Mouse (Mus musculus): ENCODE data around the gene Bcas3.

Bcas3 gene

GRCm38 (mm10) chr11:85792534-85793215, 439.7 kb downstream of the Bcas3 start:
- no peak for DNase-seq (ENCODE audit: low read depth, low spot score)

GRCm38 (mm10) chr11:85799456-85799855, 446.5 kb downstream of the Bcas3 start:
- no peak for DNase-seq (ENCODE audit: low read depth, low spot score)

GRCm38 (mm10) chr11:85799856-85800255, 446.9 kb downstream of the Bcas3 start:
- DNase-seq (ENCODE audit: low read depth, low spot score): no peak

GRCm38 (mm10) chr11:85800380-85800779, 447.4 kb downstream of the Bcas3 start:
- no peak for DNase-seq (ENCODE audit: low read depth, low spot score)

GRCm38 (mm10) chr11:85804048-85804447, 451.1 kb downstream of the Bcas3 start:
- DNase-seq (ENCODE audit: low read depth, low spot score): no peak

GRCm38 (mm10) chr11:85805779-85806178, 452.8 kb downstream of the Bcas3 start:
- DNase-seq (ENCODE audit: low read depth, low spot score): no peak

- no peak for DNase-seq (ENCODE audit: low read depth, low spot score)
These were observed 454.4 kb downstream of the Bcas3 start for GRCm38 (mm10) chr11:85807353-85807752.

- no peak for DNase-seq (ENCODE audit: low read depth, low spot score)
These were observed 458.3 kb downstream of the Bcas3 start for GRCm38 (mm10) chr11:85811229-85811628.

- DNase-seq (ENCODE audit: low read depth, low spot score): no peak
These were observed 458.7 kb downstream of the Bcas3 start for GRCm38 (mm10) chr11:85811676-85812075.

- no peak for DNase-seq (ENCODE audit: low read depth, low spot score)
These were observed 459.4 kb downstream of the Bcas3 start for GRCm38 (mm10) chr11:85812201-85812966.

GRCm38 (mm10) chr11:85814678-85815077, 461.7 kb downstream of the Bcas3 start:
- no peak for DNase-seq (ENCODE audit: low read depth, low spot score)

GRCm38 (mm10) chr11:85816471-85816870, 463.5 kb downstream of the Bcas3 start:
- DNase-seq (ENCODE audit: low read depth, low spot score): no peak

GRCm38 (mm10) chr11:85818401-85818800, 465.4 kb downstream of the Bcas3 start:
- DNase-seq (ENCODE audit: low read depth, low spot score): no peak

GRCm38 (mm10) chr11:85820959-85821358, 468.0 kb downstream of the Bcas3 start:
- DNase-seq (ENCODE audit: low read depth, low spot score): no peak

GRCm38 (mm10) chr11:85821659-85822058, 468.7 kb downstream of the Bcas3 start:
- DNase-seq (ENCODE audit: low read depth, low spot score): no peak

- no peak for DNase-seq (ENCODE audit: low read depth, low spot score)
These were observed 470.2 kb downstream of the Bcas3 start for GRCm38 (mm10) chr11:85823181-85823580.

GRCm38 (mm10) chr11:85823794-85824193, 470.8 kb downstream of the Bcas3 start:
- DNase-seq (ENCODE audit: low read depth, low spot score): no peak

GRCm38 (mm10) chr11:85825031-85825430, 472.1 kb downstream of the Bcas3 start:
- no peak for DNase-seq (ENCODE audit: low read depth, low spot score)

- DNase-seq (ENCODE audit: low read depth, low spot score): no peak
These were observed 472.9 kb downstream of the Bcas3 start for GRCm38 (mm10) chr11:85825823-85826222.

GRCm38 (mm10) chr11:85827342-85827741, 474.4 kb downstream of the Bcas3 start:
- DNase-seq (ENCODE audit: low read depth, low spot score): no peak

GRCm38 (mm10) chr11:85828691-85829519, 475.9 kb downstream of the Bcas3 start:
- DNase-seq (ENCODE audit: low read depth, low spot score): no peak
